Mouse (Mus musculus) brown adipose tissue, adult 24 weeks (tissue): ENCODE results near the gene Pdlim7. TPM values are rescaled to one million over a fixed set of nuclear protein-coding genes. Genes with fewer than 3 reads are reported as not detected.

ENCODE experiments used
- H3K27ac ChIP-seq: fragments of 200-500 bp; replicated peaks from 2 replicates; pipeline ENCODE4 v1.5.1; 2012; ENCODE audit warnings: low read depth, mild to moderate bottlenecking, low read length
- H3K4me1 ChIP-seq: fragments of 200-500 bp; 2 replicates; pipeline ENCODE4 v1.6.1; 2012; ENCODE audit warnings: low read length, mixed read lengths; ENCODE audit not compliant: control insufficient read depth, insufficient read depth, insufficient read length
- H3K4me3 ChIP-seq: fragments of 200-500 bp; 2 replicates; pipeline ENCODE4 v1.5.1; 2012; ENCODE audit warnings: low read depth, mild to moderate bottlenecking, low read length, moderate library complexity; ENCODE audit not compliant: insufficient read depth
- polyA plus RNA-seq: library from polyadenylated mRNA; stranded (reverse); fragments of >200 nt; gene quantifications from 2 replicates; pipeline ENCODE4 v1.2.4, GENCODE M21; 2012; ENCODE audit not compliant: missing spikeins, insufficient read depth, insufficient read length

Pdlim7 gene
- polyA plus RNA-seq, 1 experiment, result 8.0 TPM

DNA sequence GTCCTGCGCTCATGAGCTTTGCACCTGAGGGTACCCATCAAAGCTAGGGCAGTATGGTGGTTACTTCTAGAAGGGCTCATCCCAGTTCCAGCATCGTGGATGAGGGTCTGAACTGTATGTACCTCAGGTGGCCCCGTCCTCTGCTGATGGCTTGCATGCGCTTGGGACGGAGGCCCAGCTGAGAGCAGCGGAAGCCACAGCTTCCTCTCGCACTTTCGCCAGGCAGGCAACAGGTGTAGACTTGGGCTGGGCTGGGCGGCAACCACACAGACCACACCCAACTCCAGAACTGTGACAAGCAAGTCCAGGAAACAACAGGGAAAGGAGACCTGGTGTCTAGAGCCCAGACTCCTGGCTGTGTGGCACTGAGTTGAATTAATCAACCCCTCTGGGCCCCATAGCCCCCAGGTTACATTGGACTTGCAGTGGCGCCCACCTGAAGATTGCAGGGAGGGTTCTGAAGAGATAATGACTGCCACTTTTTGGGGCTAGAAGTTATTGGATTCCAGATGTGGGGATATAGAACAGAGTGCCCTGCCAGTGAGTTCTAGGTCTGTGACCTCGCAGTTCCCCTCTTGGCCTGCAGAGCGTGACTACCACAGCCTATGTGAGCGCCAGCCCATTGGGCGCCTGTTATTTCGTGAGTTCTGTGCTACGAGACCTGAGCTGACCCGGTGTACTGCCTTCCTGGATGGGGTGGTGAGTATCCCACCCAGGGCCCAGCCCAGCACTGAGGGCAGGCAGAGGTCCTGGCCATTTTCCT is 63.6 kb downstream of the Pdlim7 start:
- Histone ChIP-seq H3K4me1 (peaks cover 32% of the 10 kb centered on the region), H3K27ac (no peak overlapping the region), H3K4me3 (no peak overlapping the region)

GRCm38 (mm10) chr13:55449205-55449604 is 64.3 kb downstream of the Pdlim7 start:
- Histone ChIP-seq H3K27ac (no peak overlapping the region), H3K4me1 (peaks cover 32% of the 10 kb centered on the region), H3K4me3 (no peak overlapping the region)

GRCm38 (mm10) chr13:55448131-55448530 is 65.3 kb downstream of the Pdlim7 start:
- H3K4me3 ChIP-seq, result no peak overlapping the region
- peaks cover 39% of the 10 kb centered on the region for H3K4me1 ChIP-seq
- no peak overlapping the region for H3K27ac ChIP-seq

- Histone ChIP-seq H3K4me3 (peak overlapping the region; percentile 17), H3K27ac (peak overlapping the region; percentile 59)
These were observed 65.9 kb downstream of the Pdlim7 start for GRCm38 (mm10) chr13:55447543-55447943.

DNA sequence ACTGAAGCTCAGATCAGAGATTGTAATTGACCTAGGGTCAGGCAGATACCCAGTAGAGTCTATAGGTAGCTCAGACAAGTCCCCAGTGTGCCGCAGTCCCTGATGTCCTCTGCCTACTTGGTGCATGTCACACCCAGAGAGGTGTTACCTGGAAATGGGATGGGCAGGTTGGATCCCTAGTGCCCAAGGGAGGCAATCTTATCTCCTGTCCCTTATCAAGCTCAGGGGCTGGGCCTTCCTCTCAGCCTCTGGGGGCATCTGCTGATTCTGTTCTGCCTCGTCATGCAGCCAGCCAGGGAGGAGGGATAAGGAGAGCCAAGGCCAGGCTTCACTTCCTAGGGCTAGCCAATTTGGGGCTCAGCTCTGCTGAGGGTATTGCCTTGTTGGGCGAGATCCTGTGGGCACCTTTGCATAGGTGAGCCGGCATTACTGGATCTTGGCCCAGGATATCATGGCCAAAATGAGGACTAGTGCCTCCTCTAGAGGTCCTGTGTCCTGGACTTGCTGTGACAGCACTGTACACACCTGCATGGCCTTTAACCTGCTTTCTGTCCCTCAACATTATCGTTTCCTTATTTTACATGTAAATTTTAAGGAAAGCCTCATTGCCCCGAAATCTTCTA is 66.9 kb downstream of the Pdlim7 start:
- peaks cover 46% of the 10 kb centered on the region for H3K4me1 ChIP-seq
- peak overlapping the region; percentile 82 for H3K4me3 ChIP-seq
- H3K27ac ChIP-seq, result peak overlapping the region; percentile 59

More at GRCm38 (mm10) chr13:55447543-55447943, 65.9 kb downstream of the Pdlim7 start:
- peaks cover 44% of the 10 kb centered on the region for H3K4me1 ChIP-seq

Other genes starting within 250 kb of the Pdlim7 start
- gene Prelid1, start 193.2 kb downstream of the Pdlim7 start, polyA plus RNA-seq, result 116 and 125 TPM in 2 replicates
- gene Rab24, start 191.7 kb downstream of the Pdlim7 start, polyA plus RNA-seq, result 40.0 and 56.9 TPM in 2 replicates
- not detected in 2 replicates for gene Mxd3, start 183.9 kb downstream of the Pdlim7 start, polyA plus RNA-seq
- 87.3 and 88.0 TPM in 2 replicates for gene Lman2, start 150.9 kb downstream of the Pdlim7 start, polyA plus RNA-seq
- not detected in 2 replicates for gene Rgs14, start 143.9 kb downstream of the Pdlim7 start, polyA plus RNA-seq
- gene Slc34a1, start 115.5 kb downstream of the Pdlim7 start, polyA plus RNA-seq, result not detected in 2 replicates
- not detected in 2 replicates for gene Pfn3, start 98.4 kb downstream of the Pdlim7 start, polyA plus RNA-seq
- gene F12, start 86.9 kb downstream of the Pdlim7 start, polyA plus RNA-seq, result not detected in 2 replicates
- 10.5 and 17.4 TPM in 2 replicates for gene Grk6, start 68.6 kb downstream of the Pdlim7 start, polyA plus RNA-seq
- not detected in 2 replicates for gene Prr7, start 49.4 kb downstream of the Pdlim7 start, polyA plus RNA-seq
- gene Dbn1, start 25.6 kb downstream of the Pdlim7 start, polyA plus RNA-seq, result 7.6 and 8.3 TPM in 2 replicates
- gene Dok3, start 15.6 kb upstream of the Pdlim7 start, polyA plus RNA-seq, result 1.3 and 2.4 TPM in 2 replicates
- 16.0 and 17.6 TPM in 2 replicates for gene Ddx41, start 23.0 kb upstream of the Pdlim7 start, polyA plus RNA-seq
- gene Fam193b, start 57.4 kb upstream of the Pdlim7 start, polyA plus RNA-seq, result 4.4 and 9.7 TPM in 2 replicates
- gene Tmed9, start 60.1 kb upstream of the Pdlim7 start, polyA plus RNA-seq, result 34.0 and 61.2 TPM in 2 replicates
- gene B4galt7, start 86.2 kb upstream of the Pdlim7 start, polyA plus RNA-seq, result 5.9 and 8.2 TPM in 2 replicates
- 16.6 and 19.3 TPM in 2 replicates for gene Caml, start 109.3 kb upstream of the Pdlim7 start, polyA plus RNA-seq
- 16.4 and 21.2 TPM in 2 replicates for gene Ddx46, start 121.4 kb upstream of the Pdlim7 start, polyA plus RNA-seq
- gene B230219D22Rik, start 179.4 kb upstream of the Pdlim7 start, polyA plus RNA-seq, result 23.8 and 27.0 TPM in 2 replicates
- gene Txndc15, start 201.0 kb upstream of the Pdlim7 start, polyA plus RNA-seq, result 42.2 and 43.3 TPM in 2 replicates
- 80.7 and 86.3 TPM in 2 replicates for gene Pcbd2, start 213.7 kb upstream of the Pdlim7 start, polyA plus RNA-seq